Mouse (Mus musculus) liver, embryonic 15.5 days (tissue): ENCODE measurements around the gene Synpr. TPM values are rescaled to one million over a fixed set of nuclear protein-coding genes. Genes with fewer than 3 reads are reported as not detected.
"Not testable (repeated sequence)": the region's sequence is repeated elsewhere in the genome, so short reads cannot be mapped to it uniquely, and the experiment has no call there.

Experiments used
- ATAC-seq: fragments of 200-750 bp; cut with Nextera tagmentation; 2 replicates; pipeline ENCODE4 v1.8.0; 2017; ENCODE audit warnings: moderate number of reproducible peaks, mild to moderate bottlenecking, moderate library complexity; ENCODE audit not compliant: insufficient read depth
- H3K27ac ChIP-seq: fragments of 300-500 bp; sonication (generic); replicated peaks from 2 replicates; pipeline ENCODE4 v1.5.1; 2015; ENCODE audit warnings: mild to moderate bottlenecking, inconsistent platforms
- H3K27me3 ChIP-seq: fragments of 300-500 bp; sonication (generic); 2 replicates; pipeline ENCODE4 v1.6.1; 2015; ENCODE audit warnings: mild to moderate bottlenecking, inconsistent platforms
- H3K36me3 ChIP-seq: fragments of 300-500 bp; sonication (generic); replicated peaks from 2 replicates; pipeline ENCODE4 v1.6.1; 2015; ENCODE audit warnings: moderate library complexity, mild to moderate bottlenecking, inconsistent platforms
- H3K4me1 ChIP-seq: fragments of 300-500 bp; sonication (generic); replicated peaks from 2 replicates; pipeline ENCODE4 v1.6.1; 2015; ENCODE audit warnings: inconsistent platforms
- H3K4me2 ChIP-seq: fragments of 300-500 bp; sonication (generic); 2 replicates; pipeline ENCODE4 v1.6.1; 2015; ENCODE audit warnings: moderate library complexity, mild to moderate bottlenecking, inconsistent platforms
- H3K4me3 ChIP-seq: fragments of 300-500 bp; sonication (generic); replicated peaks from 2 replicates; pipeline ENCODE4 v1.5.1; 2015; ENCODE audit warnings: mild to moderate bottlenecking, inconsistent platforms
- H3K9ac ChIP-seq: fragments of 300-500 bp; sonication (generic); 2 replicates; pipeline ENCODE4 v1.6.1; 2015; ENCODE audit warnings: moderate library complexity, mild to moderate bottlenecking, inconsistent platforms
- H3K9me3 ChIP-seq: fragments of 300-500 bp; sonication (generic); replicated peaks from 2 replicates; pipeline ENCODE4 v1.6.1; 2016; ENCODE audit warnings: inconsistent platforms
- WGBS: fragments of 180-500 bp; shearing (Covaris S2); methylation state at CpG from one replicate; pipeline ENCODE4 v1.1.7; 2015; ENCODE audit warnings: mixed read lengths; ENCODE audit not compliant: insufficient replicate concordance; 5-methylcytosine and 5-hydroxymethylcytosine counted together
- polyA plus RNA-seq: library from polyadenylated mRNA; unstranded; fragments of >200 nt; fragmentation: Nextera tagmentation; extraction: Ambion mirVana; gene quantifications from 2 replicates; pipeline ENCODE4 v1.2.1, GENCODE M21; 2015

Gene Synpr
- polyA plus RNA-seq, result 0.05 and 0.06 TPM in 2 replicates

DNA sequence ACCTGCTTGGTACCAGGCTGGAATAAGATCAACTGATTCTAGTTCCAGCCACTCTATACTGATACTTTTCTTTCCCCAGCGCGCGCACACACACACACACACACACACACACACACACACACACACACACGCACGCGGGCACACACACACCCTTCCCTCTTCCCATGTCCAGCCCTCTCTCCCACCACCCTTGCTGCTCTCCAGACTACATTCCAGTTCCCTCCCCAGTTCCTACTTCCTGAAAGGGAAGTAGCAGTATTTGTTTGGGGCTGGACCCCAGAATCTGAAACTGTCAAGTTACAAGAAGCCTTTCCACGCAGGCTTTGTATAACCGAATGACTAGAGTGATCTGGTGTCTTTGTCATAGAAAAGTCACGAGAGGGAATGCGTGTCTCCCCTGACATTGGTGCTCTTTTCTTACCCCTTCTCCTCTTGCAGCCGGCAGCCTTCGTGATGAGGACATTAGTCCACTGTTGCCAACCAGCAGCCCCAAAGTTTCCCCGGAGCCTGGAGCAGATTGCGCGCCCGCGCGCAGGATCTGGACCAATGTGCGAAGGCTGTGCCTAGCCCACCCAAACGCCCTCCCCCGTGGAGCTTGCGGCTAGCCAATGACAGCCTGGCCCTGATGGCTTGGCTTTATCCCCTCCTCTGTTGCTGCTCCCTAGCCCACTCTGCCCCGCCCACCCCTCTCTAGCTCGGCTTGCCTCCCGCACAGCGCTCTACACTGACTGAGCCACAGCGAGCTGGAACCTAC lies at the start of gene Synpr:
TSS of gene Synpr (plus strand) at position 690 of the 754 bp plus-strand sequence.
- ATAC-seq, result no peak
- Histone ChIP-seq H3K9me3 (no peaks in the 10 kb centered on the region), H3K4me2 (peak within 1 kb of the TSS; percentile 32), H3K27ac (no peak within 1 kb of the TSS), H3K4me3 (no peak within 1 kb of the TSS), H3K36me3 (no peaks in the 10 kb centered on the region), H3K4me1 (no peaks in the 10 kb centered on the region), H3K27me3 (peaks cover 6% of the 10 kb centered on the region; the same call in 1 of the 2 replicates), H3K9ac (no peak within 1 kb of the TSS)
- 11% methylated on average over 27 of the region's 27 CpGs for WGBS

DNA sequence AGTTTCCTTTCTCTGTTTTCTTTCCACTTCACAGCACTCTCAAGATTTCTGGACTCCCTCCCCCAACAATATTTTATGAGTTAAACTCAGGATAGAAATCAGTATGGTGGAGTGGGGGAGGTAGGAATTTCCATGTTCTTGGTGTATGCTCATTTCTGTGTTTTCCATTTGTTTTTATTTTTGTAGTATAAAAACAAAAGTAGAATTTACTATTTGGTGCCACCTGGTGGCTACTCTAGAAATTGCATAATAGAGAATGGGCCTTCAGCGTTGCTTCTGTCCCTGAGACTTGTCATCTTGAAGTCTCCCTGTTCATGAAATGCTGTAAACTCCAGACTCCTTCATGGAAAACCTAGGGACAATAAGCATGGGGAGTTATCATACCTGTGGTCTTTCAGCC lies 47.7 kb upstream of the Synpr start:
- Histone ChIP-seq H3K9me3 (no peaks in the 10 kb centered on the region), H3K4me1 (no peaks in the 10 kb centered on the region), H3K36me3 (no peaks in the 10 kb centered on the region), H3K27me3 (no peaks in the 10 kb centered on the region), H3K4me2 (no peak overlapping the region), H3K9ac (no peak overlapping the region), H3K4me3 (no peak overlapping the region), H3K27ac (no peak overlapping the region)
- ATAC-seq, result no peak
- WGBS, result 0% methylated on average over 1 of the region's 1 CpGs

DNA sequence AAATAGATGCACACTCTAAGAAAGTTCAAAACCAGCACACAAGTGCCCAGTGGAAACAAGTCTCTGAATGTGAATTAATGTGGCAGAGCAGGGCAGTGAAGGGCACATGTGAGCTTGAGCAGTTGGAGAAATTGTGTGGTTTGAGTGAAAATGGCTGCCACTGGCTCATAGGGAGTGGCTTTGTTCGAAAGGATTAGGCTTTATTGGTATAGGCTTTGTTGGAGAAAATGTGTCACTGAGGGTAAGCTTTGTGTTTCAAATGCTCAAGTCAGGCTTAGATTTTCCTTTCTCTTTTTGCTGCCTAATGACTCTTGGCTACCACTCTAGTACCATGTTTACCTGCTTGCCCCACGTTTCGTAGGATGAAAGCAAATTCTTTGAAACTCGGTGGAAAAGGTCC lies 37.1 kb upstream of the Synpr start:
- Histone ChIP-seq H3K4me2 (no peak overlapping the region), H3K36me3 (no peaks in the 10 kb centered on the region), H3K27ac (no peak overlapping the region), H3K9ac (no peak overlapping the region), H3K4me1 (no peaks in the 10 kb centered on the region), H3K27me3 (no peaks in the 10 kb centered on the region), H3K9me3 (no peaks in the 10 kb centered on the region), H3K4me3 (no peak overlapping the region)
- ATAC-seq, result no peak
- 55% methylated on average over 4 of the region's 4 CpGs for WGBS

DNA sequence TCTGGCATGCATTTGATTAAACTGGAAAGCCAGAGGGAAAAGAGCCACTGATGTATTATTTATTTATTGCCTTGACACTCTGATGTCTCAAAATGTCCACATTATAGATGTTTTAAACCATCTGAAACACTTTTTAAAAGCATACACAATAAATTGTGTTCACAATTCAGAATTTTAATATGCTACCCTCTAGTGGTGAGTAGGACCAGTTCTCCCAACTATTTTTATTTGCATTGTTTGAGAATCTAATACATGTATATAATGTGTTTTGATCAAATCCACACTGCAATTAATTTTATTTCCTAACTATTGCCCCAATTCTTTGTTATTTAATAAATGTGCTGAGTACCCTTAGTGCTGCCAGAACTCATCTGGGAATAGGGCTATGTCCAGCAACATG lies 35.2 kb upstream of the Synpr start:
- no peak overlapping the region for H3K4me3 ChIP-seq
- H3K27me3 ChIP-seq, result no peaks in the 10 kb centered on the region
- H3K4me2 ChIP-seq, result no peak overlapping the region
- no peaks in the 10 kb centered on the region for H3K9me3 ChIP-seq
- no peaks in the 10 kb centered on the region for H3K4me1 ChIP-seq
- H3K9ac ChIP-seq, result no peak overlapping the region
- no peaks in the 10 kb centered on the region for H3K36me3 ChIP-seq
- no peak for ATAC-seq
- H3K27ac ChIP-seq, result no peak overlapping the region

DNA sequence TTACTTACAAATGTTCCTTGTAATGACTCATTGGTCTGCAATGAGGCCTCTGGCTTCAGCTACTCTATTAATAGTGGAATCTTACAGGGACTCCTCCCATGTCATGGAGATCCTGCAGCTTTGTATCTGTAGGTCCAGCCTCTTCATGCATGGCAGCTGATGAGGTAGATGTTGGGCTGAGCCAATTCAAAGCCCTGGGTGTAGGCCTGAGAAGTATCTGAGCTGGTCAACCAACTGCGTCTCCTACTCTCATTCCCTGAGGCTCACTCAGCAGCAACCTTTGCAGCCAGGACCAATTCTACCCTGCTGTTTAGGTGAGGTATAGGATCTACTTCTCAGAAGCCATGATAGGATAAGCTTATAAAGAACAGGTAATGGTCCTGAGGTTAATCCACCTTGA lies 32.0 kb upstream of the Synpr start:
- Histone ChIP-seq H3K36me3 (no peaks in the 10 kb centered on the region), H3K9me3 (no peaks in the 10 kb centered on the region), H3K4me1 (no peaks in the 10 kb centered on the region), H3K9ac (no peak overlapping the region), H3K4me3 (no peak overlapping the region), H3K27ac (no peak overlapping the region), H3K27me3 (no peaks in the 10 kb centered on the region), H3K4me2 (no peak overlapping the region)
- 48% methylated on average over 1 of the region's 1 CpGs for WGBS
- ATAC-seq, result no peak

DNA sequence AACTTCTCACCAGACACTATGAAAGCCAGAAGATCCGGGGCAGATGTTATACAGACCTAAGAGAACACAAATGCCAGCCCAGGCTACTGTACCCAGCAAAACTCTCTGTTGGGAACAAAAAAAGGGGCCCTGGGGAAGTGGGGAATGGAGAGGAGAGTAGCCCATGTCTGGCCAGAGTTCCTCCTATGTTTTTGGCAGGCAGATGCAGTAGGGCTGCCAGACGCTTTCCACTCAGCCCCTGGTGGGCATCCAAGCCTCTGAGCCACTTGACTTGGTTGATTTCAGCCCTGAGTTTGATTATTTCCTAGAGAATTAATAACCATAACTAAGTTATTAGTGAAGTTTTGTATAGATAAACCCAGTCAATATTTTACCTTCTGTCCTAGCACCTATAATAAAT lies 29.8 kb upstream of the Synpr start:
- not testable (repeated sequence) for ATAC-seq, H3K27me3 ChIP-seq, H3K4me3 ChIP-seq, H3K27ac ChIP-seq, H3K4me1 ChIP-seq, H3K4me2 ChIP-seq, H3K36me3 ChIP-seq, H3K9ac ChIP-seq, H3K9me3 ChIP-seq
- WGBS, result 53% methylated on average over 2 of the region's 2 CpGs

DNA sequence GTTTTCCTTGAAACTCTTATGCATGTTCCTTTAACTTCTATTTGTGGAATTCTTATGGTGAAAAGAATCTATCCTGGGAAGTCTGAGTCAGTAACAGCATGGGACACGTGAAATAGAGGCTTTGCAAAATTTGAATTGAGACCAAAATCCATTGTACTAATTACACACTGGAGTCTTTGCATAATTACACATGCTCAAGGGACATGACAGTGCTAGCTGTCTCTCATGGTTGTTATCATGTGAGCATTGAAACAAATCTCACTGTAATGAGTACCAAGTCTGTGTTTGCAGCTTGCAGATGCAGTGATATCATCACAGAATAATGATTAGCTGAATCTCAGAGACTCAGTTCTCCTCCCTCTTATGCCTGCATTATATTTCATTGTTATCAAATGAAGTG lies 22.2 kb upstream of the Synpr start:
- Histone ChIP-seq H3K27me3 (no peaks in the 10 kb centered on the region), H3K4me3 (no peak overlapping the region), H3K4me1 (no peaks in the 10 kb centered on the region), H3K36me3 (no peaks in the 10 kb centered on the region), H3K4me2 (no peak overlapping the region), H3K9me3 (no peaks in the 10 kb centered on the region), H3K27ac (no peak overlapping the region), H3K9ac (no peak overlapping the region)
- 23% methylated on average over 1 of the region's 1 CpGs for WGBS
- ATAC-seq, result no peak

DNA sequence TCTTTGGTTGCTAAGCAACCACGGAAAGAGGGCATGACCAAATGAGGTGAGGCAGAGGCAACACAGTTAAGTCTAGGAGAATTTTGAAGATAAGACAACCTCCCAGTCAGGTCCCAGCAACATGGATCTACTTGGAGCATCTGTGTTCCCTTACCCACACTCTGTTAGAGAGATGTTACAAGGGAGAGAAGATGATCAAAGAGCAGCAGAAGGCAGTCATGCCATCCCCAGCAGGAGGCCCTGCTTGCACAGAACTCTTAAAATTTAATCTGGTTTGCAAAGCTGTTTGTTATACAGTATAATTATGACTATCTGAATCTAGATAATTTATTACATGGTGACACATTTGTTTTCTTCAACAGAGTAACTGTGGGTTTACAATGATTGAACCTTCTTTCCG lies 18.2 kb upstream of the Synpr start:
- H3K36me3 ChIP-seq, result no peaks in the 10 kb centered on the region
- no peaks in the 10 kb centered on the region for H3K9me3 ChIP-seq
- no peak overlapping the region for H3K4me2 ChIP-seq
- H3K27me3 ChIP-seq, result no peaks in the 10 kb centered on the region
- H3K9ac ChIP-seq, result no peak overlapping the region
- no peaks in the 10 kb centered on the region for H3K4me1 ChIP-seq
- H3K27ac ChIP-seq, result no peak overlapping the region
- ATAC-seq, result no peak
- H3K4me3 ChIP-seq, result no peak overlapping the region
- 40% methylated on average over 2 of the region's 2 CpGs for WGBS

DNA sequence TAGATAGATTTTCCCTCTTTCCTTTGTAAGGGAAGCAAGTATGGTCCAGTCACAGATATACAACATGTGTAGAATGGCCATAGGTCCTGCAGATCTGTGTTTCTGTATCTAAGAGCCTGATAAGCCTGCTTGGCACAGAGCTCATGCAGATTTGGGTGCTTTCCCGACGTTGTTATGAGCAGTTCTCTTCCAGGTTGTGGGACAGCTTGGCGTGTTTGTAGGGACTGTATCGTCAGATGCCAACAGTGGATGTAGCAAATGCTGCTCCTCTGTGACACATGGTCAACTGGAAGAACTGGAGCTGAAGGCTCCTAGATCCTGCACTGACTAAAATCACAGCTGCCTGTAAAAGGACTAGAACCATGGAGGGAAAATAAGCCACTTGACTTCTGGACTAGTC lies 17.4 kb upstream of the Synpr start:
- H3K4me1 ChIP-seq, result no peaks in the 10 kb centered on the region
- H3K27ac ChIP-seq, result no peak overlapping the region
- no peaks in the 10 kb centered on the region for H3K9me3 ChIP-seq
- H3K4me3 ChIP-seq, result no peak overlapping the region
- 55% methylated on average over 4 of the region's 4 CpGs for WGBS
- H3K27me3 ChIP-seq, result no peaks in the 10 kb centered on the region
- H3K4me2 ChIP-seq, result no peak overlapping the region
- ATAC-seq, result no peak
- no peak overlapping the region for H3K9ac ChIP-seq
- H3K36me3 ChIP-seq, result no peaks in the 10 kb centered on the region

DNA sequence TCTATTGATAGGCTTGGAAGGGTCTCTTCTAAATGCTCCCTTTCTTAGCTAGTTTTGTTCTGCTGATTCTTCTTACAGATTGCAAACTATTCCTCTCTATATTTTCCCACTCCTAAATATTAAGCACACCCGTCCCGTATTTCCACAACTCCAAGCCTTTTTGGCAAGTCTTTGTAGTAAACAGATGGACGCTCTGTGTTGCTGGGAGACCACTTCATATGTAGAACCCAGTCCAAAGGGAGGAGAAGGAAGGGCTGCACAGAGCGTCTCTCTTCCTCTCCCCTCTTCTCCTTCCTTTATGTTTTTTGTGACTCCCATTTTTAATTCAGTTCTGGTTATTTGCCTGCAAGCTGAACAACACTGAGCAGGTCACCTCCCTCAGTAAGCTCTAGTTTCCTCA lies 1.4 kb upstream of the Synpr start:
- no peaks in the 10 kb centered on the region for H3K36me3 ChIP-seq
- no peaks in the 10 kb centered on the region for H3K4me1 ChIP-seq
- H3K9me3 ChIP-seq, result no peaks in the 10 kb centered on the region
- peaks cover 6% of the 10 kb centered on the region; the same call in 1 of the 2 replicates for H3K27me3 ChIP-seq
- H3K9ac ChIP-seq, result no peak overlapping the region
- WGBS, result 55% methylated on average over 4 of the region's 4 CpGs
- no peak for ATAC-seq
- H3K4me3 ChIP-seq, result no peak overlapping the region
- H3K4me2 ChIP-seq, result no peak overlapping the region
- no peak overlapping the region for H3K27ac ChIP-seq

DNA sequence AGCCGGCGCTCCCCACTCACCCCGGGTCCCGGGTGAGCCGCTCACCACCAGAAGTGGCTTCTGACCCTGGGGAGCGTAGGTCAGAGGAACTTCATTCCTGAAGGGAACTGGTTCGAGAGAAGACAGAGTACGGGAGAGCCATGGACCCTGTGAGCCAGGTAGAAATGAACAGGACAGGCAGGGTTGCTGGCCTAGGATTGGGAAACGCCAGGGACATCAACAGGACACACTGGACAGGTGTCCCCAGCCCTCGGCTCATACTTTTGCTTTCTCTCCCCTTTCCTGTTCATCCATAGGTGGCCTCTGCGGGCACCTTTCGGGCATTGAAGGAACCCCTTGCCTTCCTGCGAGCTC lies 242 bp downstream of the Synpr start:
- ATAC-seq, result no peak
- H3K4me3 ChIP-seq, result no peak overlapping the region
- no peak overlapping the region for H3K9ac ChIP-seq
- 9% methylated on average over 13 of the region's 13 CpGs for WGBS
- H3K9me3 ChIP-seq, result no peaks in the 10 kb centered on the region
- H3K4me2 ChIP-seq, result peak overlapping the region; percentile 32
- H3K27me3 ChIP-seq, result peaks cover 6% of the 10 kb centered on the region; the same call in 1 of the 2 replicates
- no peak overlapping the region for H3K27ac ChIP-seq
- no peaks in the 10 kb centered on the region for H3K36me3 ChIP-seq
- no peaks in the 10 kb centered on the region for H3K4me1 ChIP-seq
